Mouse (Mus musculus) left cerebral cortex, postnatal 36 days (tissue): ENCODE measurements around the gene Atp6v1g2. TPM values are rescaled to one million over a fixed set of nuclear protein-coding genes. Genes with fewer than 3 reads are reported as not detected.
"Not testable (repeated sequence)": the region's sequence is repeated elsewhere in the genome, so short reads cannot be mapped to it uniquely, and the experiment has no call there.

Experiments
- DNase-seq, 2 experiments: peaks; one replicate each; pipeline ENCODE4 v3.0.0; 2021 to 2022; ENCODE audit warnings: low spot score in 2 of 2, mixed read lengths in 1 of 2
- intact Hi-C: fragments of 180-260 bp; cut with DNase I; formaldehyde crosslinking; loops from one replicate; pipeline ENCODE4 v1.15.1; 2025
- total RNA-seq, 2 experiments: library from RNA; stranded (reverse); gene quantifications; 2 replicates each; pipeline ENCODE4 v1.2.3; 2021

Atp6v1g2 gene
- total RNA-seq, 2 experiments from 2014 or later, result 514 to 593 TPM

DNA sequence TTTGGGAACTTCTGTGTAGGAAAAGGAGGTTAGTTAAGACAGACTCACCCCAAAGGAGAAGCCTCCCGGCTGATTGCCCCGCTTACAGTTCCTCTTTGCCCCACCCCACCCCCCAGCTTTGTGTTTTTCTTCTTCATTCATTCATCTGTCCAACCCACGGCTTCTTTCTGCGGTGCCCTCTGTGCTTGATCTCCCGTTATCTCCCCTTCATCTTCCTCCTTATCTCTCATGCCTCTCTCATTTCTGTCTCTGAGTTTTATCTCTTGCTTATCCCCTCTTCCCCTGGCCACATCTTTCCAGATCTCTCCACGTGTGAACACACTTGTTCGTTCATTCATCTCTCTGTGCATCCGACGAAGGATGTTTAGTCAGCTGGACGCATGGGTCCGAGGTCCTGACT, 32.3 kb upstream of the Atp6v1g2 start:
- intact Hi-C loops, result no loop called here
- DNase-seq, result no peak

DNA sequence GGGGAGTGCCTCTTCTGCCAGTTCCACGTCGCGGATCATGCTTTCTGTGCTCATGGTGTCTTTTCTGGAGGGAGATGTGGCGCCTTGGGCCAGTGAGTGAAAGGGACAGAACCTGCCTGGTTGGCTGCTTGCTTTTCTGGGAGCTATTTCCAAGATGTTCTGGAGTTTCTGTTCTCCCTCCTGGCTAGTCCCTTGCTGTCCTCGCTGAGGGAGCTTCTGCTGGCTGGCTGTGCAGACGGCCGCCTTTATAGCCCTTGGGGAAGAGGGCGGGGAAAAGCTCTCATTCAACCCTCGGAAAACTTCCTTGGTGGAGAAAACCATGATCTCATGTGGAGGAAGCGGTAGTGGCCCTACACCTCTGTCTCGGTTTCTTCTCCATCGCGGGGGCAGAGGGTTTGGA, 31.7 kb upstream of the Atp6v1g2 start, which contains the start of gene Tnf:
Gene Tnf, minus strand, starts transcription at position 221 of the 400 bp plus-strand sequence.
- intact Hi-C loops, result no loop called here
- DNase-seq, result peak in 1 of 2 experiments; percentile 11

DNA sequence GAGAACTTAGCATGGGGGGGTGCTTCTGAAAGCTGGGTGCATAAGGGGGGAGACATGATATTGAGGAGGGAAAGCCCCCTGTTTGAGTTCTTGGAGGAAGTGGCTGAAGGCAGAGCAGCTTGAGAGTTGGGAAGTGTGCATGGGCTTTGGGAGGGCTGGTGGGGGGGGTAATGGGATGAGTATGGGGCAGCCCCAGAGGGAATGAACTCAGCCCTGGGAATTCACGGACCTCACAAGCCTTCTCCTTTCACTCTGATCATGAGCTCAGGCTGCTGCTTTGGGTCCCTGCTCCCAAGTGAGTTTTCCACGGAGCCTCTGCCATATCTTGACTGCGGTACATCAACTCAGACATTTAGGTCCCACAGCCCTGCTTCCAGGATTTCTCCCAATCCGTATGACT, 31.0 kb upstream of the Atp6v1g2 start:
- no peak for DNase-seq
- intact Hi-C loops, result no loop called here

DNA sequence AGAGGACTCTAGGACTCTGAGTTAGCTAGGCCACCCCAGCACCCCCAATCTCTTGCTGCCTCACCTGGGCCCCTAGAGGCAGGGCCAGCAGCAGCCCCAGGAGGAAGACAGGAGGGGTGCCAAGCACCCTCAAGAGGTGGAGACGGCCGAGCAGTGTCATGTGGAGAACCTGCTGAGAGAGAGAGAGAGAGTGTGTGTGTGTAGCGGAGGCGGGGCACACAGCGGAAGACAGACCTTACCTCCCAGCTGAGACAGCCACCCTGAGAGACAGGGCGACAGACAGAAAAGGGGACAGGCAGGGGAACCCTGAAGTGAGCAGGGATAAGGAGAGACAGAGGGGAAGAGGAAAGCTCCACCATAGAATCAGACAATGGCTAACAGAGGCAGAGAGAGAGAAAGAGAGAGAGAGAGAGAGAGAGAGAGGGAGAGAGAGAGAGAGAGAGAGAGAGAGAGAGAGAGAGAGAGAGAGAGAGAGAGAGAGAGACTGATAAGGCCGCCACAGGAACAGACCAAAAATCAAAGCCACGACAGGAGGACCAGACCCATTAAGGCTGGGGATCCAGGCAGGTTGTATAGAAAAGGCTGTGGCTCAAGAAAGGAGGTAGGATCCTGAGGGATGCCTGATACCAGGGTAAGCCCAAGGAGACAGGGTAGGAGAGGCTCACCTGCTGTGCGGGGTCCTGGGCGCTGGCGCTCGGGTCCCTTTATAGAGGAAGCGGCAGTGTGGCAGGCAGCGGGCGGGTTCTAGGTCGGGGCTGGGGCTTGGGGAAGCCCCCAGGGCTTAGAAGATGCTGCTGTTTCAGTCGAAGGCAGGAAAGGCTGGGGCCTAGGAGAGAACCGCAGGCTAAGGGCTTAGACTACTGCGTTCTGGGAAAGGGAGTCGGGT, 28.7 kb upstream of the Atp6v1g2 start, which contains the start of gene Lta:
Gene Lta, minus strand, starts transcription at position 858 of the 886 bp plus-strand sequence.
- no peak for DNase-seq
- intact Hi-C loops, result no loop called here

DNA sequence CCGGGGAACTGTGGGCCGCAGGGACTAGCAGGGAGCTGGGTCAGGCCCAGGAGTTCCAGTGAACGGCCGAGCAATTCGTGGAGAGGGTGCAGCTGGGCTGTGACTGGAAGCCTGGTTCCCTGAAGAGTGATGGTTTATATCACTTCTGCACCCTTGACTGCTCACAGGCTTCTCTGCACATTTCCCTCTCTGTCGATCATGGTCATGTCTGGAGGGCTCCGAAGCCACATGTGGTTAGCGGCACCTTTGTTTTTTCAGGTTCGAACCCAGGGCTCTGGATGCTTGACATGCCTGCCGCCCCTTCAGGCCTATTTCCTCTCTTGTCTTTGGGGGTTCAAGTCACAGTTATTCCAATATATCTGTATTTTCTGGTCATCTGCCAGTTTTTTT, 28.1 kb upstream of the Atp6v1g2 start:
- intact Hi-C loops, result no loop called here
- DNase-seq, result no peak

DNA sequence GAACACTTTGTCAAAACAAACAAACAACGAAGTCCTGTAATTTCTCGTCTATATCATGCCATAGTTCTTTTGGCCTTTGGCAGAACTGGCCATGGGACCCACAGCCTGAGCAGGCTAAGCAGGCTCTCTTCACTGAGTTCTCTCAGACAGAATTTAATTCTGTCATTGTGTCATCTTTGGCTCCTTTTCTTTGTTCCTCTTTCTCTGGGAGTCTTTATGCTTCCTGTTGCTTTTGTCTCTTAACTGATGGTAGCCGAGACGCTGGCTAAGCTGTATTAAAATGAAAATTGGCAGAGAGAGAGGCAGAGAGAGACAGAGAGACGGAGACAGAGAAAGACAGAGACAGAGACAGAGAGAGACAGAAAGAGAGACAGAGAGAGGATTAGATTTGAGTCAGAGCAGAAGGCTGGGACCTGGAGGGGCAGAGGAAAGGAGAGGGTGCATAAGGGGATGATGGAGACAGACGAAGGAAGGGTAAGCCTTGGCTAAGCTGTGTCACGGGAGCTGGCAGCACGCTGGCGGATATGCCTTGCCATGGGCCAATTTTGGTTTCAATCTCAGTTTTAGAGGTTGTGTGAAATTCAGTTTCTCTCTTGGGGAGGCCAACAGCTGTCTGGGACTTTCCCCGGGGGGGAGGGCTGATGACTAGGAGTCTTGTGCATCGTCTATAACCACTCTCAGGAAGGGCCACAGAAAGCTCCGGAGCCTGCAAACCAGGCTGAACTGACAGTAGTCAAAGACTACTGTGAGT, 23.5 kb upstream of the Atp6v1g2 start:
- no peak for DNase-seq
- intact Hi-C loops, result no loop called here

DNA sequence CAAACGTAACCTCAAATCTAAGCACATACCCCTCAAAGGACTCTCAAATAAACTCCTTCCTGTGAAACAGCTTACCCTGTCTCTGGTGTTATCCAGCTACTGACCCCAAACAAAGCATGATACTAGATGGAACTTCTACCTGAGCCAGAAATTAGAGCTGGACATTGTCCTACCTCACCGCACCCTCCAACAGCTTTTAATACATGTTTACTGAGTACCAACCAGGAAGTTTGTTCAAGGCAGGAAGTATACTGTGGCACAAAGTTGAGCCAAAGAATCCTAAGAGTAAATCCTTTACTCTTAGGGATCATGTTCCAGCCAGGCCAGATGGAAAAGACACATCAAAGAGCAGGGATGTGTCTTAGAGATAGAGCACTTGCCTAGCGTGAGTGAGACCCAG, 22.9 kb upstream of the Atp6v1g2 start:
- intact Hi-C loops, result no loop called here
- DNase-seq, result no peak

DNA sequence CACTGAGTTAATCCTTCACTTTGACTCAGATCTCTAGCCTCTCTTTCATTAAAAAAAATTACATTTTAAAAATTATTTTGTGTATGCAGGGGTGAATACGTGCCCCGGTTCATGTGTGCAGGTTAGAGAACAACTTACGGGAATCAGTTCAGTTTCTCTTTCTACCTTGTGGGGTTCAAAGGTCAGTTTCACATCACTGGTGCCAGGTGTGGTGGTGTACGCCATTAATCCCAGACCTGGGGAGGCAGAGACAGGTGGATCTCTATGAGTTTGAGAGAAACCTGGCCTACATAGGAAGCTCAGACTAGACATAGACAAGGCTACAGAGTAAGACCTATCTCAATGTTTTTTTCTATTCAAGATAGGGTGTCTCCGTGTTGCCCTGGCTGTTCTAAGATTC, 20.4 kb upstream of the Atp6v1g2 start:
- no peak for DNase-seq

DNA sequence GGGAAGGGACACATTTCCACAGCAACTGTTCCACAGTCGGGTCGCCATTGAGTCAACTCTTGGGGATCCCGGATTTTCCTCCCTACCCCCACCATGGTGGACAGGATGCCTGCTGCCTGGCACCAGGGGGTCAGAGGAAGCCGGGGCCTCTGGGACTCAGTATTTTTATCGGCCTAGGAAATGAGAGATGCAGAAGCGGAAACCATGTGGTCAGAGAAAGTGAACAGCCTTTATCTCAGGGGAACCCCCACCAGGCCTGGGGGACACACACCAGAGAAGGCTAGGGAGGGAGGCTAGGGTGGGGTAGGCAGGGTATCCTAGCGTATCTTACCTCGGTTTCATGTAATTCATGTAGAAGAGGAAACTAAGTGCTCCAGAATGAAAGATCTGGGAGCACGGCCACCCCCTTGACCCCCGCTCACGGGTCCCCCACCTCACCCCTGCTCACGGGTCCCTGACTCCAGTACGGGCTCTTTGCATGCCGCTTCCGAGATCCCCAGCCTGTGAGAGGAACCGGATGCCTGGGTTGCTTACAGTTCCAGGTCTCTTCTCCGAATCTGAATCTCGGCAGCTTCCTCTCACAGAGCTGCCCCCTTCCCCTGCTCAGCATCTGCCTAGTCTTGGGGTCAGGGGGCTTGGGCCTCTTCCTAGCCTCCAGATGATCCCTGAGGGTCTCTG, 14.8 kb upstream of the Atp6v1g2 start:
- intact Hi-C loops, result no loop called here
- no peak for DNase-seq

More for the DNA sequence above, 20.4 kb upstream of the Atp6v1g2 start:
- intact Hi-C loops, result no loop called here

DNA sequence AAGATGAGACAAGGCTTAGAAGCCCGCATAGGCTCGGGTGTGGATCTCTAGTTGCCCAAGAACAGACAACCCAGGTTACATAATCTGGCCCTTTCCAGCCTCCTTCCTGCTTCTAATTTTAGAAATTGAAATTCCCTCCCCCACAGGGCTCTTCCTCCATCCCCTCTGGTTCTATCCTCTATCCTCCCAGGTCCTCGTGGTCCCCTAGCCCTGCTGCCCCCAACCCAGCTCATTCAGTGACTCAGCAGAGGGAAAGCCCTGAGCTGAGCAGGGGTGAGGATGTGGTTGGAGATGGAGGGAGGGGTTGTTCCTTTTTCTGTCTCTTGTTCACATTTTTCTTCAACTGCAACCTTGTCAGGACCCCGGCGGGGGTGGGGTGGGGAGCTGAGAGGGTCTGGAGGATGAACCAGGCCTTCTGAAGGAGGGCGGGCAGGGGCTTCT, 13.8 kb upstream of the Atp6v1g2 start:
- peak in 1 of 2 experiments; percentile 17 for DNase-seq
- intact Hi-C loops, result no loop called here

DNA sequence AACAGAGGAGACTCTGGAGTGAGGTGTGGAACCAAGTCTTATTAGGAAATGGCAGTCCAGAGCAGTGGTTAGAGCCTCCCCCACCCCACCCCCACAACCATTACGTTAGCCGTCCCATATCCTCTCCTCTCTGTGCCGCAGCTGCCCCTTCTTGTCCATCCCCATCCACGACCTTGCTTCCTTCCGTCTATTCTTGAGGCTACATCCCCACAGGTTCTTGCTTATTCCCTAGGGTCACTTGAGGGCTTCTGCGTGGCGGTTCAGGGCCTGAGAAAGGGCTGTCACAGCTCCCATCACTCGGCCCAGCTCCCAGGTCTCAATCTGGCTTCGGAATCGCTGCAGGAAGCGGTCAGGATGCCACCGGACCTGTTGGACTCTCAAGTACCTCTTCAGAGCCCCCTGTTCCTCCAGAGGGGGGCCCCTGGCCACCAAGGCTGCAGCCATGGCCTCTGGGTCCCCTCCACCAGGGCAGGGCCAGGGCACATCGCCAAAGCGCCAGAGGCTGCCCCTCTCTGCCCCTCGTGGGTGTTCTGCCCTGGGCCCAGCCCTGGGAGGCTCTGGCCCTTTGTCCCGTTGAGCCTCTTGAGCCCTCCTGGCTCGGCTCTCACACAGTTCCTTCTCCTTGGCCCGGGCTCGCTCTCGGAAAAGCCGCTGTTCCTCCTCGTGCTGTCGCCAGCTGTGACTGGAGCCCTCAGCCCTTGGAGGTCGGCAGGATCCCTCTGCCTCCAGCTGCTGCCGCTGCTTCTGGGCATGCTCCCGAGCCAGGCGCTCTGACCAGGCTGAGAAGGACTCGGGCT, 13.1 kb upstream of the Atp6v1g2 start, which contains the start of gene Gm16181:
Gene Gm16181, plus strand, starts transcription at position 679 of the 797 bp plus-strand sequence.
- intact Hi-C loops, result no loop called here
- no peak for DNase-seq

DNA sequence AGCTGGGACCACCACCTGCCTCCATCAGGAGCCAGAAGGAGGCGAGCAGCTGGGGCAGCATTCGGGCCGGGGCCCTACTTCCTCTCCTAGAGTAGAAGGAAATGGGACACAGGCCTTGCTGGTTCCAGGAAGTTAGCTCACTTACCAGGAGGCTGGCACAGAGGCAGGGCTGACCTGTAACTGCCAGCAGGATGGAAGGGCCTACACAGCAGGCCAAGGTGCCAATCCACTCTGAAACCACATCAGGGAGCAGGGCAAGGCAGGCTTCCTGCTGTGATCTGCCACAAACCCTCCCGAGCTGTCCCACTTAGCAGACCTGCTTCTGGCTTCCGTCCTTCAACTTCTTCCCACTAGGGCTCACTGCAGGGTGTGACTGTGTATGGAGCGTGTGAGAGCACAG, 11.2 kb upstream of the Atp6v1g2 start:
- no peak for DNase-seq
- intact Hi-C loops, result no loop called here

DNA sequence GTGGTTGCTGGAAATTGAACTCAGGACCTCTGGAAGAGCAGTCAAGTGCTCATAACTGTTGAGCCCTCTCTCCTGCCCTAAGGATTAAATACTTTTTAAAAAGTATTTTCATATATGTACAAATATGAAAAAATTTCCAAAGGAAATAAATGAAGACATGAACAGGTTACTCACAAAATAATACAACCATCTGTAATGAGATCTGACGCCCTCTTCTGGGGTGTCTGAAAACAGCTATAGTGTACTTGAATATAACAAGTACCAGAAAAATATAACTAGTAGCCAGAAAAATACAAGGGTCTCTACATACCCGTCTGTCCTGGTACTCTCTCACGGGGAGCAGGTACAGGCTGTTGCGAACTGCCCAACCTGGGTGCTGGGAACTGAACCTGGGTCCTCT, 8.8 kb upstream of the Atp6v1g2 start:
- DNase-seq, result no peak
- intact Hi-C loops, result no loop called here

DNA sequence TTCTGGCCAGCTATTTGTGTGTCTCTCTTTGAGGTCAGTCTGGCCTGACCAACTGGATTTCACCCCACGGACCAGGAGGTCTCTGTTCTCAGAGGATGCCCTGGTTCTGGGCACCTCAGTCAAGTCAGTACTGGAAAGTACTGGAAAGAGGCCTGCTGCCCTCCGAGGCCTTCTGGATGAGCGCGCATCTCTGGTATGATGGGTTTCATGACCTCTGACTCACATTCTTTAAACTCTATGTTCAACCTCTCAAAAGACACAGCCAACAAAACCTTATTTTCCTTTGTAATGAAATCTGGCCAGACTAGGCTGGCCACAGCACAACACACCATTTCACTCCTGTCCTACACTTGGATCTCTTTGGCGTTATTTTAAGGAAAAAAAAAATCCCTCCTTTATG, 8.0 kb upstream of the Atp6v1g2 start:
- intact Hi-C loops, result no loop called here
- no peak for DNase-seq

DNA sequence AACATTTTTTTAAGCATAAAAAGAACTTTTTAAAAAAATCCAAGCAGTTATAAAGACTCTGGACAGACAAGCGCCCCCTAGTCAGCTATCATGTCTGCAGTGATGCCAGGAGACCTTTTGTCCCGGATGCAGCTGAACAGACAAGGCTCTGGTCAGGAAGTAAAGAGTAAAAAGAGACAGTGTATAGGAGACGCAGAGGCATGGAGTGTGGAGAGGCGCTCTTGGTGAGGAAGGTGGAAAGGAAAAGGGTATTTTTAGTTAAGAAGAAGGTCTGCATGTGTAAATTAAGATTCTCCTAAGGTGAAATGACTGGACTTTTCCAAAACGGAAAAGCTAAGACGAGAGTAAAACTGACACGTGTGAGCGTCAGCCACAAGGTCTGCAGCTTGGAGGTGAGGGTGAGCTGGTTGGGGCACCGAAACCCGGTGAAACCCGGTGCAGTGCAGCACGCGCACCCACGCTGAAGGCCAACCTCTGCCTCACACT, 6.9 kb upstream of the Atp6v1g2 start:
- intact Hi-C loops, result no loop called here

DNA sequence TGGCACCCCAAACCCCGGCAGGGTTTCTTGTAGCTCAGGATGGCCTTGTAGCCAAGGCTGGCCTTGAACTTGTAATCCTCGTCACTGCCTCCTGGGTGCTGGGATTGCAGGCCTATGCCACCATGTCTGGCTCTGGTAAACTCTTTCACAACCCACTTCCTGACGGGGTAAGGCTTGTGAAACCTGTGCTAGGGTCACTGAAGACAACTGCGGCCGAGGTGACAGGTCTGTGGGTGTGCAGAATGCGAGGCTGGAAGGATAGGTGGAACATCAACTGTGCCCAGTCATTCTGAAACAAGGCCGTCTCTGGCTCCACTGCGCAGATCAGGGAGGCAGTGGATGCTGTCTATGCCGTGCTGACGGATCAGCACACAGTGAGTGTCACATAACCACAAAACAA, 2.4 kb upstream of the Atp6v1g2 start:
- intact Hi-C loops, result loop anchor here (5.0 to 10.0 kb wide), 2 partner anchors 34 to 226 kb away; partner anchors contain the start of gene Vars
- DNase-seq, result no peak

More for the DNA sequence above, 6.9 kb upstream of the Atp6v1g2 start:
- DNase-seq, result no peak

DNA sequence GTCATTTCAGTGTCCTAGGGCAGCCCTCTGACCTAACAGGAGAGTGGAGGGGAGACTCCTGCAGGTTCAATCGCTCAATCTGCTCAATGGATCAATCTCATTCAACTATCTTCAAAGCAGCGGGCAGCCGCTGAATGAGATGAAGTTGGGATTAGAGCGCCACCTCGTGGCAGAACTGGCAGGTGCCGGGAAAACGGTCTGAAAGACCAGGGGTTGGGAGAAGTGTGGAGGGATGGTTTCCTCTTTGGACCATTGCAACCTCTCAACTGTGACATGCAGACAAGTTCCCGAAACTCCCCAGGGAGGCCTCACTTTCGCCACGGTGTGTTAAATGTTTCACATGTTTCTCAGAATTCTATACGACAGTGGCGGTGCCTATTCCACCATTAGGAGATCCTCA, 1.4 kb upstream of the Atp6v1g2 start:
- DNase-seq, result peak; percentile 72 to 81
- intact Hi-C loops, result loop anchor here (2.0 to 10.0 kb wide), 3 partner anchors 35 to 227 kb away; partner anchors contain the start of gene Vars

DNA sequence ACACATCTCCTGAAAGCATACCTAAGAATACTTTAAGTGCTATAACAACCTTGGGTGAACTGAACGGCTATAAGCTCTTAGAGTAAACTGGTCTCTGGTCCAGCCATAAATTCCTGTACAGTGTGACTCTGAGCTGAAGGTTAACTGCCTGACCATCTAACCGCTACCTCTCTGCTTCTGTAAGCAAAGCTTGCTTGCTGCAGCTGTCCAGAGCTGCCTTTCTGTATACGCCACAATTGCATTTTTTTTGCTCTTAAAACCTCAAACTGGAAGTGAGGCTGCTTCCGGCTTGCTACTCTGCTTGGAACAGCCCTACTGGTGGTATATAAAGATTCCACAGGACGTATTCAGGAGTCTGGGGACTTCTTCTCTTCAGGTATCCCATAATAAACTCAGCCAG, 801 bp upstream of the Atp6v1g2 start:
- intact Hi-C loops, result loop anchor here (2.0 to 10.0 kb wide), 3 partner anchors 35 to 228 kb away; partner anchors contain the start of gene Vars
- no peak for DNase-seq

DNA sequence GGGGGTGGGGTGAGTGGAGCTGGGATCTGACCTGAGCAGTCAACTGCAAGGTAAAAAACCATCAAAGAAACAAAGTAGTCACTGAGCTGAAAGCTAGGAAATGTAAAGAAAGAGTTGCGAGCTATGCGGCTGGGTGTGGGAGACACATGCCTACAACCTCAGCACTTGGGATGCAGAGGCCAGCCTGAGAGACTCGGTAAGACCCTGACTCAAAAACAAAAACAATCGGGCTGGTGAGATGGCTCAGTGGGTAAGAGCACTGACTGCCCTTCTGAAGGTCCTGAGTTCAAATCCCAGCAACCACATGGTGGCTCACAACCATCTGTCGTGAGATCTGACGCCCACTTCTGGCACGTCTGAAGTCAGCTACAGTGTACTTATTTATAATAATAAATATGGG, 630 bp downstream of the Atp6v1g2 start:
- not testable (repeated sequence) for DNase-seq
- intact Hi-C loops, result loop anchor here (5.0 to 10.0 kb wide), 2 partner anchors 37 to 229 kb away; partner anchors contain the start of gene Vars
